Mouse (Mus musculus) heart, postnatal 10 days (tissue): ENCODE data around the gene Cyp4f18. TPM values are rescaled to one million over a fixed set of nuclear protein-coding genes. Genes with fewer than 3 reads are reported as not detected.

Experiments used
- total RNA-seq, 2 experiments: library from RNA; stranded (reverse); gene quantifications; 2 replicates each; pipeline ENCODE4 v1.2.3; 2021

Cyp4f18 gene
- total RNA-seq, 2 experiments from 2014 or later: 0.30 to 1.3 TPM

Other genes with a start within 250 kb of the Cyp4f18 start
- gene Zfp709, start 127.6 kb downstream of the Cyp4f18 start, total RNA-seq: 1 to 10 TPM; 6.7 to 8.5 TPM
- 1 to 10 TPM; 3.0 to 4.4 TPM for gene Zfp882, start 101.0 kb downstream of the Cyp4f18 start, total RNA-seq
- 10 to 100 TPM; 27.3 to 32.6 TPM for gene Zfp617, start 101.0 kb downstream of the Cyp4f18 start, total RNA-seq
- 1 to 10 TPM; 9.5 to 10.0 TPM for gene Zfp961, start 58.6 kb downstream of the Cyp4f18 start, total RNA-seq
- gene Olfr372, start 31.6 kb upstream of the Cyp4f18 start, total RNA-seq: not detected
- not detected for gene Olfr373, start 73.6 kb upstream of the Cyp4f18 start, total RNA-seq
- gene Olfr374, start 97.4 kb upstream of the Cyp4f18 start, total RNA-seq: not detected
- 100 to 1,000 TPM; 229 to 241 TPM for gene Tpm4, start 125.3 kb upstream of the Cyp4f18 start, total RNA-seq
- gene Rab8a, start 151.6 kb upstream of the Cyp4f18 start, total RNA-seq: 10 to 100 TPM; 38.3 to 42.8 TPM
- gene Hsh2d, start 180.0 kb upstream of the Cyp4f18 start, total RNA-seq: not detected
- gene Cib3, start 203.2 kb upstream of the Cyp4f18 start, total RNA-seq: not detected
- not detected for gene Gm11034, start 204.0 kb upstream of the Cyp4f18 start, total RNA-seq
- 10 to 100 TPM; 24.9 to 27.5 TPM for gene Fam32a, start 210.1 kb upstream of the Cyp4f18 start, total RNA-seq
- gene Ap1m1, start 230.4 kb upstream of the Cyp4f18 start, total RNA-seq: 10 to 100 TPM; 62.3 to 66.6 TPM